Mouse (Mus musculus): ENCODE measurements around the gene Hist3h2a. TPM values are rescaled to one million over a fixed set of nuclear protein-coding genes. Genes with fewer than 3 reads are reported as not detected.

The Hist3h2a gene
- polyA plus RNA-seq, 1 experiment from 2014 or later: 34.3 TPM

- 0 out of 2 replicates have a peak overlapping the region, but pooled peaks have one; percentile 44 for H3K9ac ChIP-seq
- H3K36me3 ChIP-seq: peaks cover 19% of the 10 kb centered on the region
- H3K4me3 ChIP-seq: 0 out of 2 replicates have a peak overlapping the region, but pooled peaks have one; percentile 14
- peak overlapping the region; percentile 39 for H3K4me2 ChIP-seq
- WGBS: 34% methylated on average over 20 of the region's 20 CpGs
- 0 out of 2 replicates have a peak, but pooled peaks have one; percentile 40 for ATAC-seq (ENCODE audit: insufficient number of reproducible peaks, insufficient read depth, low FRiP score, low TSS enrichment, low read depth)
- no peaks in the 10 kb centered on the region for H3K9me3 ChIP-seq
- peaks cover 5% of the 10 kb centered on the region for H3K4me1 ChIP-seq
- H3K27ac ChIP-seq: no peak overlapping the region; the same call in 1 of the 2 replicates
- no peaks in the 10 kb centered on the region for H3K27me3 ChIP-seq
Observed at GRCm38 (mm10) chr11:58927790-58928651, 26.5 kb upstream of the Hist3h2a start.

- Histone ChIP-seq H3K27ac (no peak overlapping the region), H3K36me3 (peaks cover 30% of the 10 kb centered on the region), H3K4me3 (no peak overlapping the region), H3K4me2 (no peak overlapping the region), H3K9me3 (no peaks in the 10 kb centered on the region), H3K4me1 (peaks cover 5% of the 10 kb centered on the region), H3K27me3 (no peaks in the 10 kb centered on the region), H3K9ac (no peak overlapping the region)
- WGBS: 79% methylated on average over 4 of the region's 4 CpGs
- ATAC-seq (ENCODE audit: insufficient number of reproducible peaks, insufficient read depth, low FRiP score, low TSS enrichment, low read depth): no peak
Observed at GRCm38 (mm10) chr11:58929055-58929454, 25.4 kb upstream of the Hist3h2a start.

GRCm38 (mm10) chr11:58929641-58930040 lies 24.8 kb upstream of the Hist3h2a start:
- Histone ChIP-seq H3K9me3 (no peaks in the 10 kb centered on the region), H3K4me1 (peaks cover 5% of the 10 kb centered on the region), H3K27me3 (no peaks in the 10 kb centered on the region), H3K9ac (no peak overlapping the region), H3K27ac (no peak overlapping the region), H3K4me3 (no peak overlapping the region), H3K4me2 (no peak overlapping the region), H3K36me3 (peaks cover 35% of the 10 kb centered on the region)
- 48% methylated on average over 3 of the region's 3 CpGs for WGBS
- no peak for ATAC-seq (ENCODE audit: insufficient number of reproducible peaks, insufficient read depth, low FRiP score, low TSS enrichment, low read depth)

- Histone ChIP-seq H3K36me3 (peaks cover 40% of the 10 kb centered on the region), H3K4me2 (no peak overlapping the region), H3K4me3 (no peak overlapping the region), H3K4me1 (peaks cover 5% of the 10 kb centered on the region), H3K27me3 (no peaks in the 10 kb centered on the region), H3K27ac (no peak overlapping the region), H3K9ac (no peak overlapping the region; the same call in 1 of the 2 replicates), H3K9me3 (no peaks in the 10 kb centered on the region)
- 94% methylated on average over 3 of the region's 3 CpGs for WGBS
- ATAC-seq (ENCODE audit: insufficient number of reproducible peaks, insufficient read depth, low FRiP score, low TSS enrichment, low read depth): no peak
Observed at GRCm38 (mm10) chr11:58930254-58930653, 24.2 kb upstream of the Hist3h2a start.

- Histone ChIP-seq H3K27ac (no peak overlapping the region), H3K9me3 (no peaks in the 10 kb centered on the region), H3K4me1 (peaks cover 6% of the 10 kb centered on the region), H3K9ac (no peak overlapping the region), H3K27me3 (no peaks in the 10 kb centered on the region), H3K4me3 (no peak overlapping the region), H3K4me2 (no peak overlapping the region), H3K36me3 (peaks cover 51% of the 10 kb centered on the region)
- WGBS: 85% methylated on average over 4 of the region's 4 CpGs
- no peak for ATAC-seq (ENCODE audit: insufficient number of reproducible peaks, insufficient read depth, low FRiP score, low TSS enrichment, low read depth)
Observed at GRCm38 (mm10) chr11:58931576-58931975, 22.9 kb upstream of the Hist3h2a start.

- Histone ChIP-seq H3K27me3 (no peaks in the 10 kb centered on the region), H3K4me3 (peak overlapping the region; percentile 93), H3K9ac (peak overlapping the region; percentile 98), H3K27ac (peak overlapping the region; percentile 94; the same call in 1 of the 2 replicates), H3K36me3 (peaks cover 38% of the 10 kb centered on the region), H3K4me2 (peak overlapping the region; percentile 76), H3K4me1 (peaks cover 14% of the 10 kb centered on the region), H3K9me3 (no peaks in the 10 kb centered on the region)
- under 1% methylated on average over 13 of the region's 13 CpGs for WGBS
- peak; percentile 16; the same call in 1 of the 2 replicates for ATAC-seq (ENCODE audit: insufficient number of reproducible peaks, insufficient read depth, low FRiP score, low TSS enrichment, low read depth)
Observed at GRCm38 (mm10) chr11:58937909-58938308, 16.6 kb upstream of the Hist3h2a start.

- H3K27me3 ChIP-seq: no peaks in the 10 kb centered on the region
- H3K9ac ChIP-seq: peak within 1 kb of the TSS; percentile 98
- WGBS: under 1% methylated on average over 92 of the region's 95 CpGs
- peaks cover 32% of the 10 kb centered on the region for H3K36me3 ChIP-seq
- H3K27ac ChIP-seq: peak within 1 kb of the TSS; percentile 94
- peak within 1 kb of the TSS; percentile 76 for H3K4me2 ChIP-seq
- H3K9me3 ChIP-seq: no peaks in the 10 kb centered on the region
- peak; percentile 90 for ATAC-seq (ENCODE audit: insufficient number of reproducible peaks, insufficient read depth, low FRiP score, low TSS enrichment, low read depth)
- H3K4me1 ChIP-seq: peaks cover 14% of the 10 kb centered on the region
- peak within 1 kb of the TSS; percentile 93 for H3K4me3 ChIP-seq
Observed at GRCm38 (mm10) chr11:58938322-58939087, 16.0 kb upstream of the Hist3h2a start, which contains the start of gene Rnf187. Gene Rnf187 (minus strand): TSS chr11:58938916.

GRCm38 (mm10) chr11:58939088-58939439 lies 15.4 kb upstream of the Hist3h2a start:
- Histone ChIP-seq H3K36me3 (peaks cover 26% of the 10 kb centered on the region), H3K27me3 (0 out of 2 replicates have a peak, but pooled peaks cover under 1% of the 10 kb centered on the region), H3K9me3 (no peaks in the 10 kb centered on the region), H3K9ac (peak overlapping the region; percentile 98), H3K4me3 (peak overlapping the region; percentile 93), H3K4me2 (peak overlapping the region; percentile 76), H3K27ac (peak overlapping the region; percentile 94), H3K4me1 (peaks cover 18% of the 10 kb centered on the region)
- 18% methylated on average over 6 of the region's 6 CpGs for WGBS
- ATAC-seq (ENCODE audit: insufficient number of reproducible peaks, insufficient read depth, low FRiP score, low TSS enrichment, low read depth): 0 out of 2 replicates have a peak, but pooled peaks have one; percentile 2

GRCm38 (mm10) chr11:58944136-58944535 lies 10.3 kb upstream of the Hist3h2a start:
- no peak overlapping the region; the same call in 1 of the 2 replicates for H3K9ac ChIP-seq
- H3K36me3 ChIP-seq: no peaks in the 10 kb centered on the region
- 70% methylated on average over 5 of the region's 5 CpGs for WGBS
- H3K4me1 ChIP-seq: peaks cover 5% of the 10 kb centered on the region; the same call in 1 of the 2 replicates
- ATAC-seq (ENCODE audit: insufficient number of reproducible peaks, insufficient read depth, low FRiP score, low TSS enrichment, low read depth): no peak
- no peaks in the 10 kb centered on the region for H3K9me3 ChIP-seq
- no peak overlapping the region for H3K4me2 ChIP-seq
- H3K27me3 ChIP-seq: peaks cover 17% of the 10 kb centered on the region
- no peak overlapping the region for H3K27ac ChIP-seq
- H3K4me3 ChIP-seq: no peak overlapping the region

- H3K9ac ChIP-seq: no peak overlapping the region
- peaks cover 38% of the 10 kb centered on the region for H3K27me3 ChIP-seq
- WGBS: 73% methylated on average over 3 of the region's 3 CpGs
- peaks cover 13% of the 10 kb centered on the region; the same call in 1 of the 2 replicates for H3K4me1 ChIP-seq
- no peak for ATAC-seq (ENCODE audit: insufficient number of reproducible peaks, insufficient read depth, low FRiP score, low TSS enrichment, low read depth)
- no peaks in the 10 kb centered on the region for H3K9me3 ChIP-seq
- H3K27ac ChIP-seq: no peak overlapping the region
- H3K36me3 ChIP-seq: no peaks in the 10 kb centered on the region
- no peak overlapping the region for H3K4me3 ChIP-seq
- peak overlapping the region; percentile 70 for H3K4me2 ChIP-seq
Observed at GRCm38 (mm10) chr11:58947306-58947705, 7.2 kb upstream of the Hist3h2a start.

- peak overlapping the region; percentile 93 for H3K27ac ChIP-seq
- no peaks in the 10 kb centered on the region for H3K9me3 ChIP-seq
- peak overlapping the region; percentile 49 for H3K4me3 ChIP-seq
- peaks cover 14% of the 10 kb centered on the region; the same call in 1 of the 2 replicates for H3K4me1 ChIP-seq
- WGBS: 15% methylated on average over 23 of the region's 23 CpGs
- peaks cover 38% of the 10 kb centered on the region for H3K27me3 ChIP-seq
- peak overlapping the region; percentile 54 for H3K9ac ChIP-seq
- H3K4me2 ChIP-seq: peak overlapping the region; percentile 70
- no peak; the same call in 1 of the 2 replicates for ATAC-seq (ENCODE audit: insufficient number of reproducible peaks, insufficient read depth, low FRiP score, low TSS enrichment, low read depth)
- no peaks in the 10 kb centered on the region for H3K36me3 ChIP-seq
Observed at GRCm38 (mm10) chr11:58947798-58948528, 6.5 kb upstream of the Hist3h2a start.

Data from embryonic facial prominence, embryonic 13.5 days (tissue).